Mouse (Mus musculus): ENCODE measurements around the gene Tcap.

DNA sequence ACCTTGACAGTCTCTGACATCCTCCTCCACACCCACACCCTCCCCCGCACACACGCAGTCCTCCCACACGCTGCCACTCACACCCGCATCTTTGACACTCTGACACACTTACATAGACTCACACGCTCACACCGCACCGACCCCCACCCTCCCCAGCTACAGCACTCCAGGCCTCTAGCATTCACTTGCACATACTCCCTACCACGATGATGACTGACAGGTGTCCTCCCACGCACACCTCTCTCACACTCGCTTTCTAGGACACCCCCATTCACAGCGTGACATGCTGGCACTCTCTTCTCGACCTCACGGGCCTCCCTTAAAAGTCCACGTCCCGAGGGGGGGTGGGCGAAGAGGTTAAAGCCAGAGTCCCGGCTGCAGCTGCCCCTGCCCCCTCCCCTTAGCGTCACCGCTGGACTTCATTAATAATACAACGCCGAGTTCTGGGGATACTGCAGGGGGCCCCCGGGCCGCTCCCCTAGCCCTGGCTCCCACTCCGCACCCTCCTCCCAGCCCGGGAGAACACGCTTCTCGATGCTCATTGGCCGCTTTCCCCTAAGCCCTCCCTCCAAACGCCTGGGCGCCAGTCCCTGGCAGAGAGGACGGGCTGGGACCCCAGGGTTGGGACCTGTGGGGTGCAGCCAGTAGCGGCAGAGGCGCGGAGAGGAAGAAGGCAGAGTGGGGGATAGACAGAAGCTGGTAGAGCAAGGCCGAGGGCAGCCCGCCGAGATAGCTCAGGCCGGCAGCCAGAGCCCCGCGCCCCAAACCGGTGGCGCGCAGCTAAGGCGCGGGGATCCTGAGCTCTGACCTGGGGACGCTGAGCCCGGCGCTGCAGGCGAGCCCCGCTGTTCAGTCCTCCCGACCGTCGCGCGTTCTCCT, 35.3 kb upstream of the Tcap start, which contains the start of gene Ppp1r1b:
- TF ChIP-seq POLR2A (IDR thresholded peaks at IDR 0.05; ENCODE audit: borderline replicate concordance, extremely low read depth, low read depth, low read length) (no peak), CTCF (IDR thresholded peaks at IDR 0.05; ENCODE audit: insufficient read depth, low read length) (no peak)
